Mouse (Mus musculus) cortical plate, adult 2 months (tissue): Measurements from ENCODE around the gene Map4k2.

Source experiments
- CTCF ChIP-seq: fragments of 200-500 bp; IDR thresholded peaks from 2 replicates; pipeline ENCODE4 v1.5.1; 2011; ENCODE audit warnings: mild to moderate bottlenecking, control low read depth, low read length; ENCODE audit not compliant: insufficient read depth; ENCODE audit errors: extremely low read depth
- POLR2A ChIP-seq: fragments of 200-500 bp; IDR thresholded peaks from 2 replicates; pipeline ENCODE4 v1.6.1; 2011; ENCODE audit warnings: mild to moderate bottlenecking, low read length, control low read depth; ENCODE audit not compliant: insufficient read depth; ENCODE audit errors: extremely low read depth

DNA sequence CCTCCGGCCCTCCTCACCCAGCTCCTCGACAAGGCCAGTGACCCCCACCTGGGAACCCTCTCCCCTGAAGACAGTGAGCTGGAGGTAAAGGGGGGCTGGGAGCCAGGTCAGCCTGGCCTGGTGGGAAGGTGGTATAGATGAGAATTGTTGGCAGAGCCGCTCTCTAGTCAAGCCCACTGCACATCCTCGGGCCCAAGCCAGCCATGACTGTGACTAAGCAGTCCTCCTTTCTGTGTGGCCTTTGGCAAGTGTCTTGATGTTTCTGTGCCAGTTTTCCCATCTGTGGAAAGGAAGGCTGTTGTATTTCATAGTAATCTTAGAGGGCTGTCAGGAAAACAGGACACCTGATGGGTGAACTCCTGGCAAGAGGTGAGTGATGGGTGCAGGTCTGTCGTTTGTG lies 3.1 kb downstream of the Map4k2 start:
- TF ChIP-seq CTCF, result no peak
- no peak for TF ChIP-seq POLR2A
